Comparison of ENCODE assay signal across 9 mouse cellular contexts in the genomic region with DNA sequence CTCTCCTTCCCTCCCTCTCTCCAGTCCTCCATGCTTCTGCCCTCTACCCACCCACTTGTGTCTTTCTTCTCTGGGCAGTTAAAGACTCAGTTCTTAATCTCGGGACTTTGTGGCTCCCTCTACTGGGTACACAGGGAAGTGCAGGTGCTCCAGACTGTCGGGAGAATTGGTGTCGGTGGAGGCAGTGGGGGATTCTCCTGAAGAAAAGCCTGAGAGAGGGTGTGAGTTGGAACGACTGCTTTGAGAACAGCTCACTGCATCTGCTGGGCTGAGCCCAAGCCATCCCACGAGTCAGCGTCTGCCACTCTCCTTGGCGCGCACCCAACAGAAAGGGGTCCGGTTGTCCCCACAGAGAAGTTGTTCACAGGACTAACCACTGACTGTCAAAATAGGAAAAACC. TPM values are rescaled to one million over a fixed set of nuclear protein-coding genes. Genes with fewer than 3 reads are reported as not detected.
A peak's percentile ranks its signal among the peaks of the same experiment; 100 is the strongest.
DNase-seq lines count a peak whose midpoint lies in the region; ATAC-seq and TF ChIP-seq lines count a peak whose summit lies in the region.
"Had no signal": no experiment of that assay in that cellular context is flagged by ENCODE, and none has a peak within 500 bp of the region (broad histone marks: within the 10 kb centered on the region; RNA-seq: fewer than 3 reads in every experiment).

No protein-coding gene starts in this region.

- DNase-seq in hindbrain, embryonic 11.5 days (ENCODE audit: low spot score), result peak; percentile 78
- peak; percentile 51 for DNase-seq in CD4-positive helper T cell, adult 2 months (ENCODE audit: low read depth, low spot score)
- DNase-seq in WW6 (ENCODE audit: low read depth, low spot score), result peak; percentile 63
- DNase-seq in left cerebral cortex, adult 2 months (ENCODE audit: extremely low spot score in 1 of 2, low spot score in 2 of 2), result peak; percentile 51 to 54
- peak; percentile 60 for DNase-seq in retina, postnatal 7 days (ENCODE audit: low read depth, low spot score)

- no peak overlapping the region for H3K27ac ChIP-seq in hindbrain, embryonic 11.5 days (ENCODE audit: low read depth, low read length)
- no peak overlapping the region for H3K27ac ChIP-seq in hindbrain, embryonic 12.5 days
- H3K27ac ChIP-seq in forebrain, embryonic 15.5 days (replicated peaks), result no peak overlapping the region
- H3K27ac ChIP-seq in left cerebral cortex, adult 2 months, result no peak overlapping the region
- no peak overlapping the region for H3K27ac ChIP-seq in intestine, embryonic 15.5 days
- H3K27ac ChIP-seq: macrophage had no signal

- intact Hi-C loops in left cerebral cortex, adult 2 months (cut with DNase I), result loop anchor here (5.0 kb wide), 2 partner anchors 66 to 126 kb away; no protein-coding TSS in a partner anchor

- no peaks in the 10 kb centered on the region for H3K36me3 ChIP-seq in hindbrain, embryonic 11.5 days (ENCODE audit: control insufficient read depth, insufficient read depth, low read length)
- no peaks in the 10 kb centered on the region for H3K36me3 ChIP-seq in hindbrain, embryonic 12.5 days
- no peaks in the 10 kb centered on the region for H3K36me3 ChIP-seq in forebrain, embryonic 15.5 days
- no peaks in the 10 kb centered on the region for H3K36me3 ChIP-seq in intestine, embryonic 15.5 days

- WGBS in hindbrain, embryonic 11.5 days, result 49% methylated on average over 9 of the region's 9 CpGs
- WGBS in hindbrain, embryonic 12.5 days, result 44% methylated on average over 9 of the region's 9 CpGs
- 35% methylated on average over 9 of the region's 9 CpGs for WGBS in forebrain, embryonic 15.5 days
- WGBS in intestine, embryonic 15.5 days, result 43% methylated on average over 9 of the region's 9 CpGs

- no peaks in the 10 kb centered on the region for H3K9me3 ChIP-seq in hindbrain, embryonic 11.5 days (ENCODE audit: control insufficient read depth, low read length)
- H3K9me3 ChIP-seq in hindbrain, embryonic 12.5 days (replicated peaks), result 0 out of 2 replicates have a peak, but pooled peaks cover 4% of the 10 kb centered on the region
- no peaks in the 10 kb centered on the region for H3K9me3 ChIP-seq in forebrain, embryonic 15.5 days
- no peaks in the 10 kb centered on the region for H3K9me3 ChIP-seq in intestine, embryonic 15.5 days

- H3K9ac ChIP-seq in hindbrain, embryonic 11.5 days (ENCODE audit: low read depth, low read length), result no peak overlapping the region
- H3K9ac ChIP-seq in hindbrain, embryonic 12.5 days, result no peak overlapping the region
- H3K9ac ChIP-seq in forebrain, embryonic 15.5 days (replicated peaks), result no peak overlapping the region
- H3K9ac ChIP-seq in intestine, embryonic 15.5 days, result no peak overlapping the region

- no peaks in the 10 kb centered on the region for H3K4me1 ChIP-seq in hindbrain, embryonic 11.5 days (replicated peaks; ENCODE audit: control insufficient read depth, insufficient read depth, low read length)
- H3K4me1 ChIP-seq in hindbrain, embryonic 12.5 days, result no peaks in the 10 kb centered on the region
- no peaks in the 10 kb centered on the region; the same call in 1 of the 2 replicates for H3K4me1 ChIP-seq in forebrain, embryonic 15.5 days
- peaks cover 9% of the 10 kb centered on the region for H3K4me1 ChIP-seq in intestine, embryonic 15.5 days (replicated peaks)

- ATAC-seq in hindbrain, embryonic 11.5 days (ENCODE audit: low FRiP score), result no peak
- ATAC-seq in hindbrain, embryonic 12.5 days (ENCODE audit: low FRiP score), result no peak
- 0 out of 2 replicates have a peak, but pooled peaks have one; percentile 41 for ATAC-seq in forebrain, embryonic 15.5 days (replicated peaks)
- no peak for ATAC-seq in intestine, embryonic 15.5 days

- peaks cover 3% of the 10 kb centered on the region for H3K27me3 ChIP-seq in hindbrain, embryonic 11.5 days (ENCODE audit: control insufficient read depth, insufficient read depth, low read length)
- 0 out of 2 replicates have a peak, but pooled peaks cover 12% of the 10 kb centered on the region for H3K27me3 ChIP-seq in hindbrain, embryonic 12.5 days
- H3K27me3 ChIP-seq in forebrain, embryonic 15.5 days, result no peaks in the 10 kb centered on the region
- no peaks in the 10 kb centered on the region for H3K27me3 ChIP-seq in intestine, embryonic 15.5 days (replicated peaks)

- H3K4me2 ChIP-seq in hindbrain, embryonic 11.5 days (replicated peaks; ENCODE audit: low read depth, low read length), result no peak overlapping the region
- H3K4me2 ChIP-seq in hindbrain, embryonic 12.5 days (replicated peaks), result no peak overlapping the region
- H3K4me2 ChIP-seq in forebrain, embryonic 15.5 days (replicated peaks), result no peak overlapping the region
- H3K4me2 ChIP-seq in intestine, embryonic 15.5 days (replicated peaks), result no peak overlapping the region

- peak; percentile 84 for TF ChIP-seq CTCF in left cerebral cortex, adult 2 months (IDR thresholded peaks at IDR 0.05)

- H3K4me3 ChIP-seq in hindbrain, embryonic 11.5 days (ENCODE audit: low read depth, low read length), result no peak overlapping the region
- H3K4me3 ChIP-seq in hindbrain, embryonic 12.5 days, result no peak overlapping the region
- H3K4me3 ChIP-seq in forebrain, embryonic 15.5 days, result no peak overlapping the region
- H3K4me3 ChIP-seq in left cerebral cortex, adult 2 months, result no peak overlapping the region
- no peak overlapping the region for H3K4me3 ChIP-seq in intestine, embryonic 15.5 days (replicated peaks)

RNA-seq across cellular contexts. Expression of a gene that starts 28.5 kb away (rescaled TPM):
- 2.1 and 3.1 TPM in 2 replicates for polyA plus RNA-seq in hindbrain, embryonic 11.5 days (2014; fragmentation: Nextera tagmentation; extraction: Ambion mirVana)
- 6.1 and 10.9 TPM in 2 replicates for polyA plus RNA-seq in hindbrain, embryonic 12.5 days (2016; fragmentation: Nextera tagmentation; extraction: Ambion mirVana)
- polyA plus RNA-seq in forebrain, embryonic 15.5 days (2015; fragmentation: Nextera tagmentation; extraction: Ambion mirVana), result 1.3 TPM in 2 replicates
- total RNA-seq in left cerebral cortex, adult 2 months (2021), result 10 to 100 TPM; 17.1 to 18.2 TPM
- polyA plus RNA-seq in intestine, embryonic 15.5 days (2015; fragmentation: Nextera tagmentation; extraction: Ambion mirVana), result 16.3 and 17.8 TPM in 2 replicates
- polyA plus RNA-seq: macrophage had no signal

RNA-seq across cellular contexts. Expression of a gene that starts 33.2 kb away (rescaled TPM):
- polyA plus RNA-seq in hindbrain, embryonic 11.5 days (2014; fragmentation: Nextera tagmentation; extraction: Ambion mirVana), result 0.82 and 1.1 TPM in 2 replicates
- polyA plus RNA-seq in hindbrain, embryonic 12.5 days (2016; fragmentation: Nextera tagmentation; extraction: Ambion mirVana), result 2.7 and 3.2 TPM in 2 replicates
- 1.0 and 1.1 TPM in 2 replicates for polyA plus RNA-seq in forebrain, embryonic 15.5 days (2015; fragmentation: Nextera tagmentation; extraction: Ambion mirVana)
- 1 to 10 TPM; 1.3 to 1.9 TPM for total RNA-seq in left cerebral cortex, adult 2 months (2021)
- polyA plus RNA-seq in intestine, embryonic 15.5 days (2015; fragmentation: Nextera tagmentation; extraction: Ambion mirVana), result 6.7 and 7.2 TPM in 2 replicates

RNA-seq across cellular contexts. Expression of a gene that starts 54.1 kb away (rescaled TPM):
- polyA plus RNA-seq in hindbrain, embryonic 11.5 days (2014; fragmentation: Nextera tagmentation; extraction: Ambion mirVana), result 6.3 and 6.8 TPM in 2 replicates
- polyA plus RNA-seq in hindbrain, embryonic 12.5 days (2016; fragmentation: Nextera tagmentation; extraction: Ambion mirVana), result 5.8 and 5.9 TPM in 2 replicates
- 8.4 and 10.9 TPM in 2 replicates for polyA plus RNA-seq in forebrain, embryonic 15.5 days (2015; fragmentation: Nextera tagmentation; extraction: Ambion mirVana)
- total RNA-seq in left cerebral cortex, adult 2 months (2021), result 1 to 10 TPM; 2.7 to 4.4 TPM
- 3.9 and 5.1 TPM in 2 replicates for polyA plus RNA-seq in intestine, embryonic 15.5 days (2015; fragmentation: Nextera tagmentation; extraction: Ambion mirVana)
- polyA plus RNA-seq: macrophage had no signal
